Mouse (Mus musculus) MEL (cell line): ENCODE data around the gene Dnajc5g.

ENCODE experiments used
- CHD2 ChIP-seq: IDR thresholded peaks from 2 replicates; pipeline ENCODE4 v1.6.1; 2011; ENCODE audit warnings: low read length, improper control_type of control experiment
- CTCF ChIP-seq, 3 experiments: IDR thresholded peaks in 2 of 3; conservative IDR thresholded peaks in 1 of 3; 2 replicates each; pipeline ENCODE4 v1.5.1; 2011 to 2012; ENCODE audit warnings: low read length in 3 of 3, low read depth in 2 of 3, mild to moderate bottlenecking in 2 of 3, improper control_type of control experiment in 1 of 3, inconsistent platforms in 1 of 3, mixed read lengths in 1 of 3, moderate library complexity in 1 of 3; ENCODE audit not compliant: control insufficient read depth in 1 of 3, insufficient read depth in 1 of 3, poor library complexity in 1 of 3, severe bottlenecking in 1 of 3
- MAFK ChIP-seq: IDR thresholded peaks from 2 replicates; pipeline ENCODE4 v1.6.1; 2011; ENCODE audit warnings: low read depth, mild to moderate bottlenecking, low read length, improper control_type of control experiment, borderline replicate concordance
- POLR2A ChIP-seq, 2 experiments: IDR thresholded peaks; 2 replicates each; pipeline ENCODE4 v1.6.1; 2011 to 2012; ENCODE audit warnings: low read length in 2 of 2, mild to moderate bottlenecking in 2 of 2, control low read depth in 1 of 2, improper control_type of control experiment in 1 of 2, low read depth in 1 of 2, moderate library complexity in 1 of 2; ENCODE audit not compliant: control insufficient read depth in 1 of 2, insufficient read depth in 1 of 2, poor library complexity in 1 of 2
- RAD21 ChIP-seq: IDR thresholded peaks from 2 replicates; pipeline ENCODE4 v1.6.1; 2011; ENCODE audit warnings: mild to moderate bottlenecking, low read depth, low read length, improper control_type of control experiment
- SMC3 ChIP-seq: IDR thresholded peaks from 2 replicates; pipeline ENCODE4 v1.6.1; 2011; ENCODE audit warnings: low read depth, low read length, improper control_type of control experiment
- TAL1 ChIP-seq: IDR thresholded peaks from 2 replicates; pipeline ENCODE4 v1.6.1; 2012; ENCODE audit warnings: mild to moderate bottlenecking, inconsistent platforms, low read length, moderate library complexity, mixed read lengths
- TBP ChIP-seq: IDR thresholded peaks from 2 replicates; pipeline ENCODE4 v1.8.0; 2011; ENCODE audit warnings: low read depth, low read length, improper control_type of control experiment
- TCF12 ChIP-seq: IDR thresholded peaks from 2 replicates; pipeline ENCODE4 v1.6.1; 2014; ENCODE audit warnings: low read depth, mild to moderate bottlenecking, inconsistent platforms, low read length, improper control_type of control experiment, moderate library complexity
- ZKSCAN1 ChIP-seq: IDR thresholded peaks from 2 replicates; pipeline ENCODE4 v1.6.1; 2012; ENCODE audit warnings: low read depth, mild to moderate bottlenecking, inconsistent platforms, low read length, improper control_type of control experiment, moderate library complexity

DNA sequence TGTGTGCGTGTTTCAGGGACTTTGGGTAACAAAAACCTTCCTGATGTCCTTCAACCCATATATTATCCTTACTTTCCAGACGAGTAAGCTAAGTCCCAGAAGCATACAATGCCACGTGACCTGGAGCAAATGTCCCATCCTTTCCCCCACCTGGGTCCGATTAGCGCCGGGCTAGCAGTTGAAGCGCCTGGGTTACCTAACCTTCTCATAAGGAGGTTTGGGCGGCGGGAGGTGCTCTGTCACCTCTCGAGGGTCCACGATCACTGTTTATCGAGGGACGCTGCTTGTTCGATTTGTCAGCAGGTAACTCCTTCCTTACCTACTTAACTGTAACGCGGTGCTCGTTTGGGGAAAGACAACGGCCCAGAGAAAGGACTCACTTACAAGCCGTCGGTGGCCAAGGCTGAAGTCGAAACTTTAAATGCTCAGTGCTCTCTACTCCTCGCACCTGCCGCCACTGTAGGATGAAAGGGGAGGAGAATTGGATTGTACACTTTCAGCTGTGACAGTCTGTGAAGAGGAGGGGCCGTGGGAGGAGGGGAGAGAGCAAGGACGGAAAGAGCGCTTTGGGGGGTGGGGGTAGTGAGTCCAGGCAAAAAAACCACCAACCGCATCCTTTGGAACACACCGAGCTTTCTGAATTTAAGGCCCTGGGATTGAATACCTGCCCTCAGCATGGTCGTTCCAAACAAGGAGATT, 11.8 kb upstream of the Dnajc5g start:
- TF ChIP-seq POLR2A (IDR thresholded peaks at IDR 0.05; ENCODE audit: control insufficient read depth in 1 of 2, insufficient read depth in 1 of 2, low read depth in 1 of 2, low read length in 2 of 2, poor library complexity in 1 of 2) = no peak
- TF ChIP-seq RAD21 = no peak
- TF ChIP-seq CTCF (IDR thresholded peaks at IDR 0.05 in 2 of 3, conservative IDR thresholded peaks at IDR 0.05 in 1 of 3; ENCODE audit: control insufficient read depth in 1 of 3, insufficient read depth in 1 of 3, low read depth in 2 of 3, low read length in 3 of 3, poor library complexity in 1 of 3, severe bottlenecking in 1 of 3) = no peak
- no peak for TF ChIP-seq MAFK
- TF ChIP-seq TAL1 = no peak
- no peak for TF ChIP-seq SMC3
- no peak for TF ChIP-seq ZKSCAN1
- no peak for TF ChIP-seq TCF12
- no peak for TF ChIP-seq CHD2
- no peak for TF ChIP-seq TBP
